Mouse (Mus musculus): ENCODE measurements at regions not wholly inside any gene's neighbourhood (a gene's known extent, or its start where the extent isn't known, plus 50 kb on each side); places are given as distances from the start of the nearest gene placed in this dataset.

DNA sequence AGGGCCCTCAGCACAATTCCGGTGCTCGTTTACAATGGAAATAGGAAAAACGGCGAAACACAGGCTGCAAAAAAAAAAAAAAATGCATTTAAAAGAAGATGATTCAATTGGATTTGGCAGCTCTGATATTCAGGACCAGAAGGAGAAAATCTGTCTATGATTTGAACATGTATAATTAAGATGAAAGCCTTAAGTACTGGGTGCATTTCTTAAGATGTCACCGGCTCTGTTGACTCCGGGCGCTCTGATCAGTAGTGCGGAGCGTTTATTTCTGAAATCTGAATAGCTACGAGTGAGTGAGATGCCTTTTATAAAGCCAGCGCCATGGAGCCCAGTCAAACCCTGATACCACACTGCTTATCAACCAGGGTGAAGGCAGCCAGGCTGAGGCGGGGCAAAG is 168.7 kb upstream of the Rpl38 start:
- H3K36me3 ChIP-seq (replicated peaks in 1 of 2; ENCODE audit: control insufficient read depth in 1 of 2, insufficient read depth in 1 of 2, low read length in 1 of 2) = no peaks in the 10 kb centered on the region
- no peak overlapping the region for H3K9ac ChIP-seq (ENCODE audit: insufficient read depth, low read depth)
- H3K4me2 ChIP-seq (ENCODE audit: insufficient read depth, low read depth, poor library complexity, severe bottlenecking) = no peak overlapping the region
- no peak overlapping the region for H3K4me3 ChIP-seq (replicated peaks in 1 of 3; ENCODE audit: low read depth in 2 of 3, low read length in 2 of 3, poor library complexity in 1 of 3)
- DNase-seq (ENCODE audit: extremely low read depth) = no peak
- H3K9me3 ChIP-seq (replicated peaks; ENCODE audit: low read length) = peaks cover 15% of the 10 kb centered on the region
- no peak overlapping the region for H3K27ac ChIP-seq (ENCODE audit: insufficient read depth, low read depth)
- dilution Hi-C loops (cut with MboI; ENCODE audit: extremely low pct_ligation_motif_present, extremely low pct_unique_long_range_greater_than_20kb, low sequenced_read_pairs) = no loop called here
- H3K27me3 ChIP-seq (replicated peaks) = peaks cover 86% of the 10 kb centered on the region
- no peaks in the 10 kb centered on the region for H3K79me2 ChIP-seq (replicated peaks; ENCODE audit: control insufficient read depth, extremely low read depth, insufficient read depth, poor library complexity, severe bottlenecking)
- no peak for TF ChIP-seq CHD2 (IDR thresholded peaks at IDR 0.05; ENCODE audit: low read length)
- in situ Hi-C loops (cut with MboI; ENCODE audit: low pct_ligation_motif_present, low pct_unique_long_range_greater_than_20kb, low sequenced_read_pairs) = loop anchor here (25.0 kb wide), 1 partner anchor 138 kb away; no protein-coding TSS in a partner anchor
- peaks cover 0 to 10% of the 10 kb centered on the region in 2 experiments; a peak in 2 of 4 replicates for H3K4me1 ChIP-seq (ENCODE audit: control insufficient read depth in 1 of 2, insufficient read depth in 2 of 2)

GRCm38 (mm10) chr11:114495520-114495921 is 172.8 kb upstream of the Rpl38 start:
- Histone ChIP-seq H3K4me3 (replicated peaks in 1 of 3; ENCODE audit: low read depth in 2 of 3, low read length in 2 of 3, poor library complexity in 1 of 3) (no peak overlapping the region), H3K36me3 (replicated peaks in 1 of 2; ENCODE audit: control insufficient read depth in 1 of 2, insufficient read depth in 1 of 2, low read length in 1 of 2) (no peaks in the 10 kb centered on the region), H3K4me2 (ENCODE audit: insufficient read depth, low read depth, poor library complexity, severe bottlenecking) (no peak overlapping the region), H3K27ac (ENCODE audit: insufficient read depth, low read depth) (no peak overlapping the region), H3K27me3 (replicated peaks) (peaks cover 87% of the 10 kb centered on the region), H3K79me2 (replicated peaks; ENCODE audit: control insufficient read depth, extremely low read depth, insufficient read depth, poor library complexity, severe bottlenecking) (no peaks in the 10 kb centered on the region), H3K4me1 (ENCODE audit: control insufficient read depth in 1 of 2, insufficient read depth in 2 of 2) (no peaks in the 10 kb centered on the region), H3K9me3 (replicated peaks; ENCODE audit: low read length) (peaks cover 18% of the 10 kb centered on the region), H3K9ac (ENCODE audit: insufficient read depth, low read depth) (no peak overlapping the region)
- no peak for DNase-seq (ENCODE audit: extremely low read depth)
- dilution Hi-C loops (cut with MboI; ENCODE audit: extremely low pct_ligation_motif_present, extremely low pct_unique_long_range_greater_than_20kb, low sequenced_read_pairs) (no loop called here), in situ Hi-C loops (cut with MboI; ENCODE audit: low pct_ligation_motif_present, low pct_unique_long_range_greater_than_20kb, low sequenced_read_pairs) (no loop called here)
- no peak for TF ChIP-seq ZKSCAN1 (IDR thresholded peaks at IDR 0.05; ENCODE audit: borderline replicate concordance, low read depth, low read length)
- no peak for TF ChIP-seq RAD21 (IDR thresholded peaks at IDR 0.05; ENCODE audit: low read depth, low read length)
- no peak for TF ChIP-seq ELF1 (IDR thresholded peaks at IDR 0.05; ENCODE audit: low read depth, low read length)
- no peak for TF ChIP-seq MXI1 (IDR thresholded peaks at IDR 0.05; ENCODE audit: low read depth, low read length)
- no peak for TF ChIP-seq NRF1 (IDR thresholded peaks at IDR 0.05; ENCODE audit: low read depth, low read length)
- TF ChIP-seq HCFC1 (IDR thresholded peaks at IDR 0.05; ENCODE audit: low read depth, low read length) = no peak
- TF ChIP-seq MAZ (IDR thresholded peaks at IDR 0.05; ENCODE audit: low read depth, low read length) = no peak
- no peak for TF ChIP-seq MYC (IDR thresholded peaks at IDR 0.05; ENCODE audit: low read depth, low read length)
- no peak for TF ChIP-seq POLR2A (IDR thresholded peaks at IDR 0.05; ENCODE audit: low read depth, low read length)
- TF ChIP-seq IRF4 (IDR thresholded peaks at IDR 0.05; ENCODE audit: low read depth, low read length) = no peak

- no peaks in the 10 kb centered on the region for H3K36me3 ChIP-seq (replicated peaks in 1 of 2; ENCODE audit: control insufficient read depth in 1 of 2, insufficient read depth in 1 of 2, low read length in 1 of 2)
- dilution Hi-C loops (cut with MboI; ENCODE audit: extremely low pct_ligation_motif_present, extremely low pct_unique_long_range_greater_than_20kb, low sequenced_read_pairs) (no loop called here), in situ Hi-C loops (cut with MboI; ENCODE audit: low pct_ligation_motif_present, low pct_unique_long_range_greater_than_20kb, low sequenced_read_pairs) (no loop called here)
- TF ChIP-seq JUND (conservative IDR thresholded peaks at IDR 0.05; ENCODE audit: low read depth, low read length) = no peak
- no peak for TF ChIP-seq TBP (conservative IDR thresholded peaks at IDR 0.05; ENCODE audit: low read depth, low read length)
- TF ChIP-seq NELFE (IDR thresholded peaks at IDR 0.05; ENCODE audit: low read depth, low read length) = no peak
- no peak for TF ChIP-seq BHLHE40 (IDR thresholded peaks at IDR 0.05; ENCODE audit: low read depth, low read length)
- TF ChIP-seq RCOR1 (conservative IDR thresholded peaks at IDR 0.05; ENCODE audit: low read depth, low read length) = no peak
- no peak for TF ChIP-seq POLR2A (IDR thresholded peaks at IDR 0.05; ENCODE audit: low read depth, low read length)
- no peak for TF ChIP-seq MAFK (IDR thresholded peaks at IDR 0.05; ENCODE audit: insufficient replicate concordance, low read length)
- no peak for TF ChIP-seq MAX (IDR thresholded peaks at IDR 0.05; ENCODE audit: low read length)
- TF ChIP-seq IRF4 (IDR thresholded peaks at IDR 0.05; ENCODE audit: low read depth, low read length) = no peak
- TF ChIP-seq ZNF384 (IDR thresholded peaks at IDR 0.05; ENCODE audit: low read depth, low read length) = no peak
- TF ChIP-seq MXI1 (IDR thresholded peaks at IDR 0.05; ENCODE audit: low read depth, low read length) = no peak
- no peaks in the 10 kb centered on the region for H3K79me2 ChIP-seq (replicated peaks; ENCODE audit: control insufficient read depth, extremely low read depth, insufficient read depth, poor library complexity, severe bottlenecking)
- H3K4me1 ChIP-seq (ENCODE audit: control insufficient read depth in 1 of 2, insufficient read depth in 2 of 2) = no peaks in the 10 kb centered on the region
- H3K9me3 ChIP-seq (replicated peaks; ENCODE audit: low read length) = peaks cover 3% of the 10 kb centered on the region
- H3K27me3 ChIP-seq (replicated peaks) = peaks cover 89% of the 10 kb centered on the region
- no peak for DNase-seq (ENCODE audit: extremely low read depth)
- H3K4me2 ChIP-seq (ENCODE audit: insufficient read depth, low read depth, poor library complexity, severe bottlenecking) = no peak overlapping the region
- H3K9ac ChIP-seq (ENCODE audit: insufficient read depth, low read depth) = no peak overlapping the region
- H3K4me3 ChIP-seq (replicated peaks in 1 of 3; ENCODE audit: low read depth in 2 of 3, low read length in 2 of 3, poor library complexity in 1 of 3) = no peak overlapping the region
- H3K27ac ChIP-seq (ENCODE audit: insufficient read depth, low read depth) = no peak overlapping the region
These were observed 181.9 kb upstream of the Rpl38 start for GRCm38 (mm10) chr11:114486455-114486854.

Data from CH12.LX (cell line).